Mouse (Mus musculus): ENCODE data around the gene Ace2. TPM values are rescaled to one million over a fixed set of nuclear protein-coding genes. Genes with fewer than 3 reads are reported as not detected.

Gene Ace2
- polyA plus RNA-seq, 1 experiment from 2014 or later, result 0.23 TPM

- Histone ChIP-seq H3K9ac (replicated peaks) (no peak overlapping the region), H3K27ac (ENCODE audit: low read depth) (no peak overlapping the region), H3K4me3 (ENCODE audit: low read depth, low read length) (no peak overlapping the region), H3K4me1 (ENCODE audit: insufficient read depth) (no peaks in the 10 kb centered on the region), H3K36me3 (replicated peaks; ENCODE audit: insufficient read depth, low read length) (no peaks in the 10 kb centered on the region), H3K9me3 (ENCODE audit: low read length) (no peaks in the 10 kb centered on the region), H3K4me2 (ENCODE audit: low read depth, low read length) (no peak overlapping the region), H3K27me3 (ENCODE audit: insufficient read depth, low read length) (no peaks in the 10 kb centered on the region)
- ATAC-seq (no peak), DNase-seq (no peak)
- no peak for TF ChIP-seq CTCF (IDR thresholded peaks at IDR 0.05; ENCODE audit: low read depth)
- no peak for TF ChIP-seq EP300 (IDR thresholded peaks at IDR 0.05; ENCODE audit: low read depth)
- 77% methylated on average over 7 of the region's 7 CpGs for WGBS (ENCODE audit: insufficient replicate concordance)
These were observed 36.9 kb upstream of the Ace2 start for GRCm38 (mm10) chrX:164102198-164102597.

GRCm38 (mm10) chrX:164102656-164103055, 36.5 kb upstream of the Ace2 start:
- Histone ChIP-seq H3K9me3 (ENCODE audit: low read length) (no peaks in the 10 kb centered on the region), H3K36me3 (replicated peaks; ENCODE audit: insufficient read depth, low read length) (no peaks in the 10 kb centered on the region), H3K9ac (replicated peaks) (no peak overlapping the region), H3K4me3 (ENCODE audit: low read depth, low read length) (no peak overlapping the region), H3K4me1 (ENCODE audit: insufficient read depth) (no peaks in the 10 kb centered on the region), H3K27ac (ENCODE audit: low read depth) (no peak overlapping the region), H3K27me3 (ENCODE audit: insufficient read depth, low read length) (no peaks in the 10 kb centered on the region), H3K4me2 (ENCODE audit: low read depth, low read length) (no peak overlapping the region)
- TF ChIP-seq EP300 (IDR thresholded peaks at IDR 0.05; ENCODE audit: low read depth) (no peak), CTCF (IDR thresholded peaks at IDR 0.05; ENCODE audit: low read depth) (no peak)
- WGBS (ENCODE audit: insufficient replicate concordance), result 57% methylated on average over 6 of the region's 6 CpGs
- ATAC-seq, result no peak
- no peak for DNase-seq

- Histone ChIP-seq H3K9ac (replicated peaks) (no peak overlapping the region), H3K4me3 (ENCODE audit: low read depth, low read length) (no peak overlapping the region), H3K27me3 (ENCODE audit: insufficient read depth, low read length) (no peaks in the 10 kb centered on the region), H3K4me2 (ENCODE audit: low read depth, low read length) (no peak overlapping the region), H3K9me3 (ENCODE audit: low read length) (no peaks in the 10 kb centered on the region), H3K27ac (ENCODE audit: low read depth) (no peak overlapping the region), H3K36me3 (replicated peaks; ENCODE audit: insufficient read depth, low read length) (no peaks in the 10 kb centered on the region), H3K4me1 (ENCODE audit: insufficient read depth) (no peaks in the 10 kb centered on the region)
- DNase-seq, result no peak
- TF ChIP-seq EP300 (IDR thresholded peaks at IDR 0.05; ENCODE audit: low read depth), result no peak
- no peak for TF ChIP-seq CTCF (IDR thresholded peaks at IDR 0.05; ENCODE audit: low read depth)
- ATAC-seq, result no peak
- WGBS (ENCODE audit: insufficient replicate concordance), result 54% methylated on average over 3 of the region's 3 CpGs
These were observed 28.0 kb upstream of the Ace2 start for GRCm38 (mm10) chrX:164111146-164111545.

- Histone ChIP-seq H3K27me3 (ENCODE audit: insufficient read depth, low read length) (no peaks in the 10 kb centered on the region), H3K9me3 (ENCODE audit: low read length) (no peaks in the 10 kb centered on the region), H3K4me2 (ENCODE audit: low read depth, low read length) (no peak overlapping the region), H3K4me1 (ENCODE audit: insufficient read depth) (no peaks in the 10 kb centered on the region), H3K36me3 (replicated peaks; ENCODE audit: insufficient read depth, low read length) (no peaks in the 10 kb centered on the region), H3K27ac (ENCODE audit: low read depth) (no peak overlapping the region), H3K4me3 (ENCODE audit: low read depth, low read length) (no peak overlapping the region), H3K9ac (replicated peaks) (no peak overlapping the region)
- TF ChIP-seq EP300 (IDR thresholded peaks at IDR 0.05; ENCODE audit: low read depth) (no peak), CTCF (IDR thresholded peaks at IDR 0.05; ENCODE audit: low read depth) (no peak)
- ATAC-seq (no peak), DNase-seq (no peak)
- WGBS (ENCODE audit: insufficient replicate concordance), result 71% methylated on average over 6 of the region's 6 CpGs
These were observed 25.4 kb upstream of the Ace2 start for GRCm38 (mm10) chrX:164113744-164114143.

- Histone ChIP-seq H3K9me3 (ENCODE audit: low read length) (no peaks in the 10 kb centered on the region), H3K4me2 (ENCODE audit: low read depth, low read length) (no peak overlapping the region), H3K27ac (ENCODE audit: low read depth) (no peak overlapping the region), H3K27me3 (ENCODE audit: insufficient read depth, low read length) (no peaks in the 10 kb centered on the region), H3K9ac (replicated peaks) (no peak overlapping the region), H3K4me3 (ENCODE audit: low read depth, low read length) (no peak overlapping the region), H3K4me1 (ENCODE audit: insufficient read depth) (no peaks in the 10 kb centered on the region), H3K36me3 (replicated peaks; ENCODE audit: insufficient read depth, low read length) (no peaks in the 10 kb centered on the region)
- 83% methylated on average over 3 of the region's 3 CpGs for WGBS (ENCODE audit: insufficient replicate concordance)
- DNase-seq (no peak), ATAC-seq (no peak)
- TF ChIP-seq EP300 (IDR thresholded peaks at IDR 0.05; ENCODE audit: low read depth) (no peak), CTCF (IDR thresholded peaks at IDR 0.05; ENCODE audit: low read depth) (no peak)
These were observed 15.2 kb upstream of the Ace2 start for GRCm38 (mm10) chrX:164123942-164124341.

- H3K4me1 ChIP-seq (ENCODE audit: insufficient read depth), result no peaks in the 10 kb centered on the region
- TF ChIP-seq CTCF (IDR thresholded peaks at IDR 0.05; ENCODE audit: low read depth), result no peak
- TF ChIP-seq EP300 (IDR thresholded peaks at IDR 0.05; ENCODE audit: low read depth), result no peak
- no peak overlapping the region for H3K27ac ChIP-seq (ENCODE audit: low read depth)
- no peaks in the 10 kb centered on the region for H3K9me3 ChIP-seq (ENCODE audit: low read length)
- DNase-seq (no peak), ATAC-seq (no peak)
- H3K27me3 ChIP-seq (ENCODE audit: insufficient read depth, low read length), result no peaks in the 10 kb centered on the region
- H3K4me3 ChIP-seq (ENCODE audit: low read depth, low read length), result no peak overlapping the region
- no peak overlapping the region for H3K4me2 ChIP-seq (ENCODE audit: low read depth, low read length)
- H3K36me3 ChIP-seq (replicated peaks; ENCODE audit: insufficient read depth, low read length), result no peaks in the 10 kb centered on the region
- 87% methylated on average over 3 of the region's 3 CpGs for WGBS (ENCODE audit: insufficient replicate concordance)
- H3K9ac ChIP-seq (replicated peaks), result no peak overlapping the region
These were observed 5.6 kb upstream of the Ace2 start for GRCm38 (mm10) chrX:164133531-164133930.

GRCm38 (mm10) chrX:164135304-164135818, 3.8 kb upstream of the Ace2 start:
- H3K27ac ChIP-seq (ENCODE audit: low read depth), result no peak overlapping the region
- ATAC-seq (no peak), DNase-seq (no peak)
- no peaks in the 10 kb centered on the region for H3K27me3 ChIP-seq (ENCODE audit: insufficient read depth, low read length)
- 71% methylated on average over 4 of the region's 4 CpGs for WGBS (ENCODE audit: insufficient replicate concordance)
- no peak overlapping the region for H3K4me2 ChIP-seq (ENCODE audit: low read depth, low read length)
- H3K4me3 ChIP-seq (ENCODE audit: low read depth, low read length), result no peak overlapping the region
- H3K9me3 ChIP-seq (ENCODE audit: low read length), result no peaks in the 10 kb centered on the region
- TF ChIP-seq EP300 (IDR thresholded peaks at IDR 0.05; ENCODE audit: low read depth) (no peak), CTCF (IDR thresholded peaks at IDR 0.05; ENCODE audit: low read depth) (no peak)
- no peaks in the 10 kb centered on the region for H3K36me3 ChIP-seq (replicated peaks; ENCODE audit: insufficient read depth, low read length)
- H3K4me1 ChIP-seq (ENCODE audit: insufficient read depth), result no peaks in the 10 kb centered on the region
- no peak overlapping the region for H3K9ac ChIP-seq (replicated peaks)

Data from liver, postnatal 0 days (tissue).